Mouse (Mus musculus): Measurements from ENCODE around the gene Ecm1. TPM values are rescaled to one million over a fixed set of nuclear protein-coding genes. Genes with fewer than 3 reads are reported as not detected.

The Ecm1 gene
- 174 TPM for polyA plus RNA-seq (2014; fragmentation: Illumina TruSeq; extraction: RNeasy Lipid Tissue Mini Kit (QIAGEN cat#74804); ENCODE audit: low read depth, low replicate concordance)

GRCm38 (mm10) chr3:95739353-95740104, at the start of gene Ecm1:
TSS of gene Ecm1 (minus strand) at chr3:95739569.

GRCm38 (mm10) chr3:95760106-95760505, 20.7 kb upstream of the Ecm1 start, which contains the start of gene Tars2:
TSS of gene Tars2 (minus strand) at chr3:95760206.

GRCm38 (mm10) chr3:95687524-95688421, 51.6 kb downstream of the Ecm1 start, which contains the start of gene Adamtsl4:
TSS of gene Adamtsl4 (minus strand) at chr3:95687917.

Other genes with a start within 250 kb of the Ecm1 start
- 25.0 TPM for gene Ctsk, start 240.3 kb downstream of the Ecm1 start, polyA plus RNA-seq (2014; fragmentation: Illumina TruSeq; extraction: RNeasy Lipid Tissue Mini Kit (QIAGEN cat#74804); ENCODE audit: low read depth, low replicate concordance)
- gene Ctss, start 212.8 kb downstream of the Ecm1 start, polyA plus RNA-seq (2014; fragmentation: Illumina TruSeq; extraction: RNeasy Lipid Tissue Mini Kit (QIAGEN cat#74804); ENCODE audit: low read depth, low replicate concordance) = 92.8 TPM
- 2.4 TPM for gene Hormad1, start 179.9 kb downstream of the Ecm1 start, polyA plus RNA-seq (2014; fragmentation: Illumina TruSeq; extraction: RNeasy Lipid Tissue Mini Kit (QIAGEN cat#74804); ENCODE audit: low read depth, low replicate concordance)
- gene Golph3l, start 150.6 kb downstream of the Ecm1 start, polyA plus RNA-seq (2014; fragmentation: Illumina TruSeq; extraction: RNeasy Lipid Tissue Mini Kit (QIAGEN cat#74804); ENCODE audit: low read depth, low replicate concordance) = 35.2 TPM
- 86.7 TPM for gene Ensa, start 114.6 kb downstream of the Ecm1 start, polyA plus RNA-seq (2014; fragmentation: Illumina TruSeq; extraction: RNeasy Lipid Tissue Mini Kit (QIAGEN cat#74804); ENCODE audit: low read depth, low replicate concordance)
- 80.7 TPM for gene Mcl1, start 80.8 kb downstream of the Ecm1 start, polyA plus RNA-seq (2014; fragmentation: Illumina TruSeq; extraction: RNeasy Lipid Tissue Mini Kit (QIAGEN cat#74804); ENCODE audit: low read depth, low replicate concordance)
- gene Adamtsl4, start 51.7 kb downstream of the Ecm1 start, polyA plus RNA-seq (2014; fragmentation: Illumina TruSeq; extraction: RNeasy Lipid Tissue Mini Kit (QIAGEN cat#74804); ENCODE audit: low read depth, low replicate concordance) = 16.6 TPM
- gene Tars2, start 20.6 kb upstream of the Ecm1 start, polyA plus RNA-seq (2014; fragmentation: Illumina TruSeq; extraction: RNeasy Lipid Tissue Mini Kit (QIAGEN cat#74804); ENCODE audit: low read depth, low replicate concordance) = 24.0 TPM
- 14.7 TPM for gene Rprd2, start 79.3 kb upstream of the Ecm1 start, polyA plus RNA-seq (2014; fragmentation: Illumina TruSeq; extraction: RNeasy Lipid Tissue Mini Kit (QIAGEN cat#74804); ENCODE audit: low read depth, low replicate concordance)
- 21.5 TPM for gene Prpf3, start 116.3 kb upstream of the Ecm1 start, polyA plus RNA-seq (2014; fragmentation: Illumina TruSeq; extraction: RNeasy Lipid Tissue Mini Kit (QIAGEN cat#74804); ENCODE audit: low read depth, low replicate concordance)
- 187 TPM for gene Mrps21, start 131.9 kb upstream of the Ecm1 start, polyA plus RNA-seq (2014; fragmentation: Illumina TruSeq; extraction: RNeasy Lipid Tissue Mini Kit (QIAGEN cat#74804); ENCODE audit: low read depth, low replicate concordance)
- gene Ciart, start 142.7 kb upstream of the Ecm1 start, polyA plus RNA-seq (2014; fragmentation: Illumina TruSeq; extraction: RNeasy Lipid Tissue Mini Kit (QIAGEN cat#74804); ENCODE audit: low read depth, low replicate concordance) = 6.3 TPM
- gene BC028528, start 152.4 kb upstream of the Ecm1 start, polyA plus RNA-seq (2014; fragmentation: Illumina TruSeq; extraction: RNeasy Lipid Tissue Mini Kit (QIAGEN cat#74804); ENCODE audit: low read depth, low replicate concordance) = 15.0 TPM
- gene Aph1a, start 154.4 kb upstream of the Ecm1 start, polyA plus RNA-seq (2014; fragmentation: Illumina TruSeq; extraction: RNeasy Lipid Tissue Mini Kit (QIAGEN cat#74804); ENCODE audit: low read depth, low replicate concordance) = 90.6 TPM
- gene Car14, start 165.1 kb upstream of the Ecm1 start, polyA plus RNA-seq (2014; fragmentation: Illumina TruSeq; extraction: RNeasy Lipid Tissue Mini Kit (QIAGEN cat#74804); ENCODE audit: low read depth, low replicate concordance) = 9.0 TPM
- 50.3 TPM for gene Anp32e, start 189.7 kb upstream of the Ecm1 start, polyA plus RNA-seq (2014; fragmentation: Illumina TruSeq; extraction: RNeasy Lipid Tissue Mini Kit (QIAGEN cat#74804); ENCODE audit: low read depth, low replicate concordance)

Data from adipose tissue, adult 10 weeks (tissue).